In genomic region chr2:93599731-93600130, GRCm38 (mm10) we compare ENCODE assay signal across 14 mouse cellular contexts. TPM values are rescaled to one million over a fixed set of nuclear protein-coding genes. Genes with fewer than 3 reads are reported as not detected.
DNase-seq lines count a peak whose midpoint lies in the region; ATAC-seq lines count a peak whose summit lies in the region.
"Had no signal": no experiment of that assay in that cellular context is flagged by ENCODE, and none has a peak within 500 bp of the region (broad histone marks: within the 10 kb centered on the region; RNA-seq: fewer than 3 reads in every experiment).

No protein-coding gene starts in this region.

- no peaks in the 10 kb centered on the region for H3K27me3 ChIP-seq in forebrain, embryonic 15.5 days
- H3K27me3 ChIP-seq: neural tube, embryonic 13.5 days had no signal

- DNase-seq in left cerebral cortex, adult 9 months (ENCODE audit: low spot score in 2 of 2) = peak; percentile 15 to 25
- no peak for DNase-seq in left cerebral cortex, postnatal 4 days
- peak; percentile 24 to 29 for DNase-seq in heart, postnatal 36 days
- peak; percentile 4 to 8 for DNase-seq in right cerebral cortex, adult 2 months (ENCODE audit: low spot score in 2 of 2)
- no peak for DNase-seq in retina, embryonic 14.5 days (ENCODE audit: low spot score)
- DNase-seq: lung, postnatal 36 days; thymus, postnatal 25 days had no signal

- H3K9me3 ChIP-seq in forebrain, embryonic 15.5 days = no peaks in the 10 kb centered on the region
- H3K9me3 ChIP-seq: neural tube, embryonic 13.5 days had no signal

- no peak overlapping the region for H3K27ac ChIP-seq in forebrain, embryonic 15.5 days (replicated peaks)
- H3K27ac ChIP-seq: neural tube, embryonic 13.5 days had no signal

- no peak overlapping the region for H3K4me2 ChIP-seq in forebrain, embryonic 15.5 days (replicated peaks)
- H3K4me2 ChIP-seq: neural tube, embryonic 13.5 days had no signal

- WGBS in forebrain, embryonic 15.5 days = 69% methylated on average over 9 of the region's 9 CpGs

- intact Hi-C loops in left cerebral cortex, postnatal 4 days (cut with DNase I) = no loop called here
- intact Hi-C loops in heart, postnatal 36 days (cut with DNase I) = no loop called here

- no peak overlapping the region for H3K4me3 ChIP-seq in forebrain, embryonic 15.5 days
- H3K4me3 ChIP-seq: neural tube, embryonic 13.5 days had no signal

- H3K9ac ChIP-seq in forebrain, embryonic 15.5 days (replicated peaks) = no peak overlapping the region
- H3K9ac ChIP-seq: neural tube, embryonic 13.5 days had no signal

- ATAC-seq in frontal cortex, adult (ENCODE audit: low TSS enrichment) = peak; percentile 27; the same call in 1 of the 2 replicates
- no peak for ATAC-seq in forebrain, embryonic 15.5 days (replicated peaks)

- no peaks in the 10 kb centered on the region for H3K36me3 ChIP-seq in forebrain, embryonic 15.5 days
- H3K36me3 ChIP-seq: neural tube, embryonic 13.5 days had no signal

- H3K4me1 ChIP-seq in forebrain, embryonic 15.5 days = no peaks in the 10 kb centered on the region
- H3K4me1 ChIP-seq: neural tube, embryonic 13.5 days had no signal

RNA-seq across cellular contexts. Expression of gene Gm10803, which starts 39.4 kb away (rescaled TPM):
- not detected for total RNA-seq in left cerebral cortex, postnatal 4 days (2021)
- total RNA-seq in heart, postnatal 36 days (2021) = not detected
- not detected in 2 replicates for polyA plus RNA-seq in forebrain, embryonic 15.5 days (2015; fragmentation: Nextera tagmentation; extraction: Ambion mirVana)
- total RNA-seq: adrenal gland, postnatal 36 days; ES-E14; hematopoietic stem cell, adult 5-6 weeks; left cerebral cortex, adult 18-20 months had no signal
- polyA plus RNA-seq: neural tube, embryonic 13.5 days had no signal

RNA-seq across cellular contexts. Expression of gene Alx4, which starts 42.5 kb away (rescaled TPM):
- 1 to 10 TPM; 1.6 to 1.9 TPM for total RNA-seq in left cerebral cortex, postnatal 4 days (2021)
- total RNA-seq in heart, postnatal 36 days (2021) = under 1 TPM; 0.19 to 0.22 TPM
- 0.65 and 0.85 TPM in 2 replicates for polyA plus RNA-seq in forebrain, embryonic 15.5 days (2015; fragmentation: Nextera tagmentation; extraction: Ambion mirVana)
- total RNA-seq: hematopoietic stem cell, adult 5-6 weeks had no signal

Comparison
In these comparisons a context has a peak if more than half of its experiments do, and no peak if none do; other contexts are left out.
1. DNase-seq: peak in left cerebral cortex, adult 9 months (2 of 2), heart, postnatal 36 days (2 of 2) and right cerebral cortex, adult 2 months (2 of 2); none in left cerebral cortex, postnatal 4 days (single experiment) and retina, embryonic 14.5 days (single experiment).